Mouse (Mus musculus): Measurements from ENCODE around the gene Scp2.

Gene Scp2

DNA sequence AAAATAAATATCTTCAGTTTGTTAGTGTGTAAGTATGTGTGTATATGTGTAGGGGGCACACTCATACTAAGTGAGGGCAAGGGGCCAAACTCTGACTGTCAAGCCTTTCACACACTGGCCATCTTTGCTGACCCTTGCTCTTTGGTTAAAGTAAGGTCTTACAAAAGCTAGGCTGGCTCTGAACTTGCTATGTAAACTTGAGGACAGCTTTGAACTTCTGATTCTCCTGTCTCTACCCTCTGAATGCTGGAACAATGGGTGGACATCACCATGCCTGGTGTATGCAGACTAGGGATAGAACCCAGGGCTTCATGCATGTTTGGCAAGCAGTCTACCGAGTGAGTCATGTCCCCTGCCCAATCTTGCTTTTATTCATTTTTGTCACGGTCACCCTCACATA lies 28.3 kb downstream of the Scp2 start:
- in situ Hi-C loops (cut with MboI; ENCODE audit: unreplicated experiment in 2 of 2): loop anchor here (5.0 to 25.0 kb wide), 3 partner anchors 179 to 206 kb away; partner anchors contain the start of gene Cpt2 (in 1 of the 2)

DNA sequence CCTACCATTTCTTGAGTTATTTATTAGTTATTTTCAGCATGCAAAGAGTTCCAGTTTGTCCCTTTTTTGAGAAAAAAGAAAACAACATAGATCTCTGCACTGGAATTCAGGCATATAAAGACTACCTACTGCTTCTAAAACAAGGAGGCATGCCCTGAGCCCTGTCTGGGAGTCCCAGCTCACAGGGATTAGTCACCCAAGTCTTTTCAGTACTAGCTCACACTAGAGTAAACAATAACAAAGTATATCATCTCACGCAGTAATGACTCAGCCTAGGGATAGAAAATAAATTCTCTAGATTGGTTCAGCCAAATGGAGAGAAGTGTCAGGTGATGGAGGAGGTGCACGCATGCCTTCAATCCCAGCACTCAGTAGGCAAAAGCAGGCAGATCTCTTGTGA lies 34.1 kb downstream of the Scp2 start:
- in situ Hi-C loops (cut with MboI; ENCODE audit: unreplicated experiment in 2 of 2): loop anchor here (10.0 to 25.0 kb wide), 2 partner anchors 173 to 186 kb away; partner anchors contain the start of gene Cpt2 (in 1 of the 2)

GRCm38 (mm10) chr4:108109728-108110127 lies 35.1 kb downstream of the Scp2 start:
- in situ Hi-C loops (cut with MboI; ENCODE audit: unreplicated experiment in 2 of 2): loop anchor here (10.0 to 25.0 kb wide), 2 partner anchors 172 to 185 kb away; partner anchors contain the start of gene Cpt2 (in 1 of the 2)

DNA sequence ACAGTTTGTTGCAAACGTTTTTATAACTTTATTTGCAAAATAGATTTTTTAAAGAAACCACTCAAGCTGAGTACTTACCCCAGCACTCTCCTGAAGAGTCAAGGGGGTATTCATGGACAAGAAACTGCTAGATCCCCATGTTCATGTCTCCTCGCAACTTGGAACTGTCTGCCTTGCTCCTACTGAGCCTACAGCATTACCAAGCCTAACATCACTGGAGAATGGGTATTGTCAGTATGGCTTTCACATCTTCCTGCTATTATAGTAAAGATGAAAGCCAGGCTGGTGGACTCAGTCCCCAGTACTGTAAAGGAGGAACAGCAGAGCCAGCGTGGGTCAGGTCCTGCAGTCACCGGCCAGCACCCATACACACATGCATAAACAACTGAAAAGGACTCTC lies 48.5 kb downstream of the Scp2 start, which contains the start of gene Podn:
Podn (minus strand) TSS at position 101 of the 400 bp plus-strand sequence.
- in situ Hi-C loops (cut with MboI; ENCODE audit: unreplicated experiment in 2 of 2): no loop called here

GRCm38 (mm10) chr4:108092741-108093397 lies 51.9 kb downstream of the Scp2 start:
- in situ Hi-C loops (cut with MboI; ENCODE audit: unreplicated experiment in 2 of 2): no loop called here

- in situ Hi-C loops (cut with MboI; ENCODE audit: unreplicated experiment in 2 of 2): no loop called here
Measured at GRCm38 (mm10) chr4:108083993-108084392, 60.8 kb downstream of the Scp2 start.

DNA sequence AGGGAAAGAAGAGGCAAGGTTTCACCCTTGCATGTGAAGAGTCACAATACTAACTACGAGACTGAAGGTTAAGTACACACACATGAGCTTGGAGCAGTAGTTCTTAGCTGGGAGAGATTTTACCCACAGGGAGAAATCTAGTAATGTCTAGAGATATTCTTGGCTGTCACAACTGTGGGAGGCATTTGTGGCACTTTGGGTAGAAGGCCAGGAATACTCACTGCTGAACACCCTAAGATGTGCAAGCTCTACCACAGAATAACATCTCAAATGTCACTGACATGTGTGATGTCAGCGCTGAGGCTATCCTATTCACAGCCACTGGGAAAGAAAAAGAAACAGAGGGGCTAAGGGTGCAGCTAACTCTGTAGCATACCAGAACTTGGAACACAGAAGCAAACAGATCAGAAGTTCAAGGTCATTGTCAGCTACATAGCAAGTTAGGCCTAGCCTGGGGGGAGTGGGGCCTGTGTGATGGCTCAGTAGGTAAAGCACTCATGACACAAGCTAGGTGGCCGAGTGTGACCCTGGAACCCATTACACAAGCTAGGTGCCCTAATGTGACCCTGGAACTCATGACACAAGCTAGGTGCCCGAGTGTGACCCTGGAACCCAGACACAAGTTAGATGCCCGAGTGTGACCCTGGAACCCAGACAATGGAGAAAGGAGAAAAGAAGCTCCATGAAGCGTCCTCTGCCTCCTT lies 61.6 kb downstream of the Scp2 start:
- in situ Hi-C loops (cut with MboI; ENCODE audit: unreplicated experiment in 2 of 2): no loop called here

DNA sequence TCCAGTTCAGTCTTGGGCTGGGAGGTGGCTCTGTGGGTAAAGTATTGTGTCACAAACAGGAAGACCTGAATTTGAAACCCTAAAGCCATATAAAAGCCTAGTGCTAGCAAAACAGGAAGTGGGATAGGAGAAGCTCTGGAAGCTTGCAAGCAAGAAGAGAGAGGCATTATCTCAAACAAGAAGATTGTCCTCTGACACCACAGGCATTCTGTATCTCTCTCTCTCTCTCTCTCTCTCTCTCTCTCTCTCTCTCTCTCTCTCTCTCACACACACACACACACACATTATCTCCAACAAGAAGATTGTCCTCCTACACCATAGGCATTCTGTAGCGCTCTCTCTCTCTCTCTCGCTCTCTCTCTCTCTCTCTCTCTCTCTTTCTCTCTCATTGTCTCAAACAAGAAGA lies 62.4 kb downstream of the Scp2 start:
- in situ Hi-C loops (cut with MboI; ENCODE audit: unreplicated experiment in 2 of 2): no loop called here

GRCm38 (mm10) chr4:108080876-108081275 lies 63.9 kb downstream of the Scp2 start:
- in situ Hi-C loops (cut with MboI; ENCODE audit: unreplicated experiment in 2 of 2): no loop called here

- in situ Hi-C loops (cut with MboI; ENCODE audit: unreplicated experiment in 2 of 2): loop anchor here in 1 of 2 experiments (10.0 kb wide), 1 partner anchor 245 kb away; the partner anchor contains the start of gene Coa7
Measured at GRCm38 (mm10) chr4:108079762-108080161, 65.0 kb downstream of the Scp2 start.

DNA sequence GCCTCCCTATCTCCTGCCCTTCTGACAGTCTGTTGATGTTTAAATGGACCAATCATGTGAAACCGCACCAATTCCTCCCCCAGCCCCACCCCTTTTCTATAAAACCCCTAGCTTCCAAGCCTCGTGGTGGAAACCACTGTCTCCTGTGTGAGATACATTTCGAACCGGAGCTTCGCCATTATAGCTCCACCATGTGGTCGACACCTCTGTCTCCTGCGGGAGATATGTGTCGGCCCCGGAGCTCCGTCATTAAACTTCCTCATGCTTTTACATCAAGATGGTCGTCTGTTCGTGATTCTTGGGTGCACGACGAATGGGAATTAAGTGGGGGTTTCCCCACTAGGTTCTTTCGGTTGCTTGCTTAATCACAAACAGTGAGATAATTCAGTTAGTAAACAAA lies 65.6 kb downstream of the Scp2 start:
- in situ Hi-C loops (cut with MboI; ENCODE audit: unreplicated experiment in 2 of 2): loop anchor here in 1 of 2 experiments (10.0 kb wide), 1 partner anchor 246 kb away; the partner anchor contains the start of gene Coa7

GRCm38 (mm10) chr4:108077224-108077955 lies 67.4 kb downstream of the Scp2 start:
- in situ Hi-C loops (cut with MboI; ENCODE audit: unreplicated experiment in 2 of 2): loop anchor here in 1 of 2 experiments (10.0 kb wide), 1 partner anchor 247 kb away; the partner anchor contains the start of gene Coa7

DNA sequence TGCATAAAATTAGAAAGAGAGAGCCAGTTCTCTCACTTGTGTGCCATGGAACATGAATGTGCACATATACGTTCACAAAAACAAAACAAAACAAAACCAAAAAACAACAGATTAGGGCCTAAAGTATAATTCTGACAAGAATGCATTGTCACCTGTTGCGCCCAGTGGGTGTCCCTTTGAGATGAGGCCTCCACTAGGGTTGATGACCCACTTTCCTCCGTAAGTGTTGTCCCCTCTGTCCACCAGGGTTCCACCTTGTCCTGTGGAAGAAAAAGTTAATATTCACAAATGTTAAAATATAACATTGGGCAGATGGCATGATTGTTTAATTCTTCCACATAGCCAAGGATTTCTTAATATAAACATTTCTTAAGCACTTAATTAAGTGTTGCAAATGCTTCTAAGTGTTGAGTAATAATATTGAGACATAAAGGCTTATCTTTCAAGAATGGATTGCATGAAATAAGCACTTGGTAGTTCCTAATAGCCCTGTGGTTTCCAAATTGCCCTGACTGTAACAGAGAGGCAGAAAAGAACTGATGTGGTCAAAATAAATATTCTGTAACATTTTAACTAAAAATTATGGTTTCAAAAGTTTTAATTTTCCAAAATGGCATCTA lies 70.5 kb downstream of the Scp2 start:
- in situ Hi-C loops (cut with MboI; ENCODE audit: unreplicated experiment in 2 of 2): loop anchor here in 1 of 2 experiments (10.0 kb wide), 1 partner anchor 250 kb away; the partner anchor contains the start of gene Coa7

DNA sequence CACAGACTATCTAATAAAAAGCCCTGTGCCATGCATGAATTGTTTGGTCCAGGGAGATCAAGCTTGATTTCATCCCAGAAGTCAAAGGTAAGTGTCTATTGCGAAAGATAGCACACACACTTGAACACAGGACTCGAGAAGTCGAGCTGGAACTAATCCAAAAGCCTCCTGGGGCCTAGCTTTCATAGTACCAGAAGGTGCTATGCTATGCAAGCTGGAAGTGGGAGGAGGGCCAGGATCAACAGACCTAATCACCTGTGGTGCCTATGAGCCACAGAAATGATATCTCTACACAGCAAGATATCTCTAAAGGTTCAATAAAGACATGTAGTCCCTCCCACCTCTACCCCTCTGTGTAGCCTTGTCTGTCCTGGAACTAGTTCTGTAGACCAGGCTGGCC lies 72.7 kb downstream of the Scp2 start:
- in situ Hi-C loops (cut with MboI; ENCODE audit: unreplicated experiment in 2 of 2): loop anchor here in 1 of 2 experiments (10.0 kb wide), 1 partner anchor 253 kb away; the partner anchor contains the start of gene Coa7

- in situ Hi-C loops (cut with MboI; ENCODE audit: unreplicated experiment in 2 of 2): loop anchor here in 1 of 2 experiments (10.0 kb wide), 1 partner anchor 253 kb away; the partner anchor contains the start of gene Coa7
Measured at GRCm38 (mm10) chr4:108071235-108071901, 73.4 kb downstream of the Scp2 start.

DNA sequence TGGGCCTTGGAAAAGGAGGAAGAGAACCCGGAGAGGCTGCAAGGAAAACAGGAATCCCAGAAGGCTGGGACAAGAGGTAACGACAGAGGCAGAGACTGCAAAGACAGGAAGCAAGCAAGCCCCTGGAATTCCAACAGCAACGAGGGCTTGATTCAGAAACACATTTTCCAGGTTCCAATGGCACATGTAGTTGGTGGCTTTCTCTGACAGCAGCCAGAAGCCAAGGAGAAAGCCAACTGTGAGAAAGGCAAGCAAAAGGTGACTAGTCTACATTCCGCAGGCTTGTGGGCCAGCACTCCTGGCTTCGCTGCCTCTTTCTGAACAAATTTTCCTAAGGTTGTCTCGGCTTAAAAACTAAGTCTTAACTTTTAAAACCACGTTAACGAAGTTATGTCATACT lies 74.1 kb downstream of the Scp2 start:
- in situ Hi-C loops (cut with MboI; ENCODE audit: unreplicated experiment in 2 of 2): loop anchor here in 1 of 2 experiments (10.0 kb wide), 1 partner anchor 254 kb away; the partner anchor contains the start of gene Coa7

DNA sequence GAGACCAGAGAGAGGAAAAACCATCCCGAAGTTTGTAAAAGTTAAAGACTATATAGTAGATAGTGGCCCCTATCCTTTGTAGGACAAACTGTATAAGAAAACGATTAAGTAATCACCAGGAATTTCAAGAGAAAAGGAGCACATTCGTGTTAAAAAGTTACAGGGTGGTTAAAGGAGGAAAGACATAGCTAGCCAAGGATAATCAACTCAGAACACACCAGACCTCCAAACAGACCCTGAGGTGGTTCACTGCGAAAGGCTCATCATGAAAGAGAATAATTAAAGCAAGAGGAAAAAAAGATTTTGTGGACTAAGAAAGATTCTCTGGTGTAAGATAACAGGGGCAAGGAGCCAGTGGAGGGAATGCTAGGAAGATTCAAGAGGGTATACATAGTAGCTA lies 74.5 kb downstream of the Scp2 start:
- in situ Hi-C loops (cut with MboI; ENCODE audit: unreplicated experiment in 2 of 2): loop anchor here in 1 of 2 experiments (10.0 kb wide), 1 partner anchor 255 kb away; the partner anchor contains the start of gene Coa7

DNA sequence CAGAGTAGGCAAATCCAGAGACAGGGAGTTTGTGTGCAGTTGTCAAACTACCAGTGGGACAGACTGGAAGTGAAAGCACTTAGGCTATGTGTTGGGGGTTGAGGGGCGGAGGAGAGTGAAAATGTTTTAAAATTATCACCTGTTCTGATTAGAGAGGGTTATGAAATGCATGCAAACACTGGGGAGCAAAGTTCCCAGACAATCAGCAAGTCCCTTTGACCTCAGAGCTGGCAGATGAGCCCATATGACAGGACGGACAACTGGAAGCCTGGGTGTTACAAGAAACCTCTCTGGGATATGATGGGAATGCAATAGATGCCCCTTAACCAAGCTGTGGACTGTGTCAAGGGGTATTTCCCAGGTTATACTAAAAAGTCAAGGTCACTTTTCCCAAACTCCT lies 76.7 kb downstream of the Scp2 start:
- in situ Hi-C loops (cut with MboI; ENCODE audit: unreplicated experiment in 2 of 2): no loop called here

- in situ Hi-C loops (cut with MboI; ENCODE audit: unreplicated experiment in 2 of 2): no loop called here
Measured at GRCm38 (mm10) chr4:108067261-108067660, 77.5 kb downstream of the Scp2 start.
